7 mouse cellular contexts compared by ENCODE assay signal in the genomic region with DNA sequence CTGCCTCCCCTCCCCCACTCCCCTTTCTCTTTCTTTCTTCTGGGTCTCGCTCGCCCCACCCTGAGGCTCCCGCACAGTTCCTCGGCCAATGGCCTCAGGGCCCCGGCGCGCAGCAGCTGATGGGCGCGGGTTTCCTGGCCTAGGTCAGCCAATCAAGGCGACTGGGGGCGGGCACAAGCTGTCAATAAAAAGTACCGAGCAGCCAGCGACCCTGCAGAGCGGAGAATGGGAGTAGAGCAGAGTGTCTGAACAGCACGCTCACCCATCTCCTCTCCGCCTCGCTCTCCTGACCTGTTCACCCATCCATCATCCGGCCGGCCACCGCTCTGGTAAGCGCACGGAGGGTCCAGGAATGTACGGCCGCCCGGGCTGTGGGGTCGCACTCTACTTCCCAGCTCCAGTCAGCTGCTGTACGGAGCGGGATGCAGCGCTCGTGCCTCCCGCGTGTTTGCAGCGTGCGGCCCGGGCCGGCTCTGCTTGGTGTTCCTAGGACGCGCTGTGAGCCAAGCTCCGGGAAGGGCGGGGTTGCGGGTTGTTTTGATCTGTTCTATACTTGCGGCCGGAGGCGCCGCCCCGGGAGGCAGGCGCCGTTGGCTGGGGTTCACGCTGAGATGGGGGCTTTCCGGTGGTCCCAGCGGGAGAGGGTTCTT. TPM values are rescaled to one million over a fixed set of nuclear protein-coding genes. Genes with fewer than 3 reads are reported as not detected.
DNase-seq lines count a peak whose midpoint lies in the region; ATAC-seq and TF ChIP-seq lines count a peak whose summit lies in the region.

TSS of gene Glul (plus strand) at position 214 of the 650 bp plus-strand sequence.
TSS of gene Teddm2 (minus strand) at position 498 of the 650 bp plus-strand sequence.

- peak; percentile 95 for ATAC-seq in embryonic facial prominence, embryonic 12.5 days (ENCODE audit: insufficient number of reproducible peaks, insufficient read depth, low FRiP score, low TSS enrichment)
- ATAC-seq in limb, embryonic 12.5 days (ENCODE audit: insufficient number of reproducible peaks, insufficient read depth, low FRiP score, low TSS enrichment, low read depth): peak; percentile 97
- ATAC-seq in midbrain, embryonic 15.5 days (replicated peaks): peak; percentile 97

- H3K9ac ChIP-seq in embryonic facial prominence, embryonic 12.5 days: peak within 1 kb of the TSS; percentile 80
- H3K9ac ChIP-seq in limb, embryonic 12.5 days (replicated peaks): peak within 1 kb of the TSS; percentile 90
- peak within 1 kb of the TSS; percentile 90 for H3K9ac ChIP-seq in midbrain, embryonic 15.5 days

- no peak for TF ChIP-seq CTCF in kidney, adult 2 months (conservative IDR thresholded peaks at IDR 0.05; ENCODE audit: insufficient read depth, insufficient read length, low read depth, low read length)
- TF ChIP-seq CTCF in spleen, adult 2 months (IDR thresholded peaks at IDR 0.05; ENCODE audit: extremely low read depth, insufficient read depth, insufficient read length, insufficient replicate concordance): no peak

- peaks cover 11% of the 10 kb centered on the region; the same call in 1 of the 2 replicates for H3K4me1 ChIP-seq in embryonic facial prominence, embryonic 12.5 days
- H3K4me1 ChIP-seq in kidney, adult 2 months (ENCODE audit: control insufficient read depth, insufficient read depth, low read length): peaks cover 4% of the 10 kb centered on the region; the same call in 1 of the 2 replicates
- H3K4me1 ChIP-seq in limb, embryonic 12.5 days (replicated peaks): peaks cover 22% of the 10 kb centered on the region
- H3K4me1 ChIP-seq in midbrain, embryonic 15.5 days: peaks cover 35% of the 10 kb centered on the region
- H3K4me1 ChIP-seq in spleen, adult 2 months (ENCODE audit: control insufficient read depth, insufficient read depth, insufficient read length): peaks cover 6% of the 10 kb centered on the region; the same call in 1 of the 2 replicates

- peak; percentile 96 for DNase-seq in adrenal gland, postnatal 25 days
- peak; percentile 98 to 99 for DNase-seq in heart, adult 18-20 months
- DNase-seq in kidney, adult 2 months: peak; percentile 99
- DNase-seq in spleen, adult 2 months (ENCODE audit: low read depth in 1 of 2, low spot score in 2 of 2): peak; percentile 88 to 95

- peaks cover 21% of the 10 kb centered on the region for H3K36me3 ChIP-seq in embryonic facial prominence, embryonic 12.5 days
- peaks cover 2% of the 10 kb centered on the region; the same call in 1 of the 2 replicates for H3K36me3 ChIP-seq in kidney, adult 2 months (ENCODE audit: control insufficient read depth, insufficient read depth, low read length)
- H3K36me3 ChIP-seq in limb, embryonic 12.5 days: peaks cover 23% of the 10 kb centered on the region
- peaks cover 17% of the 10 kb centered on the region; the same call in 1 of the 2 replicates for H3K36me3 ChIP-seq in midbrain, embryonic 15.5 days (replicated peaks)
- H3K36me3 ChIP-seq in spleen, adult 2 months (ENCODE audit: control insufficient read depth, insufficient read depth, low read length): peaks cover 18% of the 10 kb centered on the region

- H3K4me2 ChIP-seq in embryonic facial prominence, embryonic 12.5 days (replicated peaks): peak within 1 kb of the TSS; percentile 80
- peak within 1 kb of the TSS; percentile 81 for H3K4me2 ChIP-seq in limb, embryonic 12.5 days
- peak within 1 kb of the TSS; percentile 82 for H3K4me2 ChIP-seq in midbrain, embryonic 15.5 days

- H3K27ac ChIP-seq in embryonic facial prominence, embryonic 12.5 days: peak within 1 kb of the TSS; percentile 98
- peak within 1 kb of the TSS; percentile 70 for H3K27ac ChIP-seq in kidney, adult 2 months (ENCODE audit: insufficient read depth, low read depth, low read length)
- peak within 1 kb of the TSS; percentile 97 for H3K27ac ChIP-seq in limb, embryonic 12.5 days
- peak within 1 kb of the TSS; percentile 96 for H3K27ac ChIP-seq in midbrain, embryonic 15.5 days
- peak within 1 kb of the TSS; percentile 87 for H3K27ac ChIP-seq in spleen, adult 2 months (ENCODE audit: insufficient read depth, low read length)

- WGBS in embryonic facial prominence, embryonic 12.5 days: under 1% methylated on average over 51 of the region's 51 CpGs
- under 1% methylated on average over 51 of the region's 51 CpGs for WGBS in kidney, adult 2 months
- WGBS in limb, embryonic 12.5 days: under 1% methylated on average over 50 of the region's 51 CpGs
- WGBS in midbrain, embryonic 15.5 days: under 1% methylated on average over 51 of the region's 51 CpGs
- WGBS in spleen, adult 2 months: under 1% methylated on average over 51 of the region's 51 CpGs

- H3K4me3 ChIP-seq in embryonic facial prominence, embryonic 12.5 days: peak within 1 kb of the TSS; percentile 83
- H3K4me3 ChIP-seq in kidney, adult 2 months (ENCODE audit: insufficient read depth, low read depth, low read length): peak within 1 kb of the TSS; percentile 74
- peak within 1 kb of the TSS; percentile 87 for H3K4me3 ChIP-seq in limb, embryonic 12.5 days (replicated peaks)
- H3K4me3 ChIP-seq in midbrain, embryonic 15.5 days: peak within 1 kb of the TSS; percentile 70
- peak within 1 kb of the TSS; percentile 87 for H3K4me3 ChIP-seq in spleen, adult 2 months (ENCODE audit: extremely low read depth, insufficient read depth, insufficient read length)

- H3K27me3 ChIP-seq in embryonic facial prominence, embryonic 12.5 days: no peaks in the 10 kb centered on the region
- no peaks in the 10 kb centered on the region for H3K27me3 ChIP-seq in kidney, adult 2 months (replicated peaks; ENCODE audit: control insufficient read depth, insufficient read depth, low read length)
- no peaks in the 10 kb centered on the region for H3K27me3 ChIP-seq in limb, embryonic 12.5 days
- H3K27me3 ChIP-seq in midbrain, embryonic 15.5 days (replicated peaks): no peaks in the 10 kb centered on the region
- H3K27me3 ChIP-seq in spleen, adult 2 months (ENCODE audit: control insufficient read depth, insufficient read depth, low read length): no peaks in the 10 kb centered on the region

- H3K9me3 ChIP-seq in embryonic facial prominence, embryonic 12.5 days: no peaks in the 10 kb centered on the region
- H3K9me3 ChIP-seq in limb, embryonic 12.5 days: no peaks in the 10 kb centered on the region
- no peaks in the 10 kb centered on the region for H3K9me3 ChIP-seq in midbrain, embryonic 15.5 days

- peak; percentile 100 for TF ChIP-seq POLR2A in kidney, adult 2 months (IDR thresholded peaks at IDR 0.05; ENCODE audit: low read depth, low read length)
- peak; percentile 99 for TF ChIP-seq POLR2A in spleen, adult 2 months (IDR thresholded peaks at IDR 0.05; ENCODE audit: low read depth, low read length)

RNA-seq across cellular contexts. Expression of gene Glul, which starts in this region (rescaled TPM):
- total RNA-seq in adrenal gland, postnatal 25 days (2021): 635 and 924 TPM in 2 replicates
- 107 and 117 TPM in 2 replicates for polyA plus RNA-seq in embryonic facial prominence, embryonic 12.5 days (2016; fragmentation: Nextera tagmentation; extraction: Ambion mirVana)
- total RNA-seq in heart, adult 18-20 months (2021): 100 to 1,000 TPM; 539 to 709 TPM
- 843 and 1,046 TPM in 2 replicates for polyA plus RNA-seq in kidney, adult 2 months (2012; rRNA removed)
- 105 TPM in 2 replicates for polyA plus RNA-seq in limb, embryonic 12.5 days (2016; fragmentation: Nextera tagmentation; extraction: Ambion mirVana)
- 174 and 190 TPM in 2 replicates for polyA plus RNA-seq in midbrain, embryonic 15.5 days (2015; fragmentation: Nextera tagmentation; extraction: Ambion mirVana)
- polyA plus RNA-seq in spleen, adult 2 months (2012; rRNA removed): 66.9 and 168 TPM in 2 replicates

RNA-seq across cellular contexts. Expression of gene Teddm2, which starts in this region (rescaled TPM):
- total RNA-seq in adrenal gland, postnatal 25 days (2021): 0.33 and 1.0 TPM in 2 replicates
- 0.65 and 0.86 TPM in 2 replicates for polyA plus RNA-seq in embryonic facial prominence, embryonic 12.5 days (2016; fragmentation: Nextera tagmentation; extraction: Ambion mirVana)
- under 1 TPM; 0.60 to 0.77 TPM for total RNA-seq in heart, adult 18-20 months (2021)
- polyA plus RNA-seq in kidney, adult 2 months (2012; rRNA removed): 0.14 and 0.22 TPM in 2 replicates
- polyA plus RNA-seq in limb, embryonic 12.5 days (2016; fragmentation: Nextera tagmentation; extraction: Ambion mirVana): 0.74 and 0.90 TPM in 2 replicates
- polyA plus RNA-seq in midbrain, embryonic 15.5 days (2015; fragmentation: Nextera tagmentation; extraction: Ambion mirVana): 1.4 and 1.7 TPM in 2 replicates
- 0.32 and 0.43 TPM in 2 replicates for polyA plus RNA-seq in spleen, adult 2 months (2012; rRNA removed)

Comparison
In these comparisons a context has a peak if more than half of its experiments do, and no peak if none do; other contexts are left out.
1. Peak in every context shown above with its lines: DNase-seq, ATAC-seq, H3K4me3 ChIP-seq and H3K27ac ChIP-seq.